Mouse (Mus musculus): ENCODE measurements around the gene Smtnl1. TPM values are rescaled to one million over a fixed set of nuclear protein-coding genes. Genes with fewer than 3 reads are reported as not detected.

Gene Smtnl1
- polyA plus RNA-seq, 1 experiment from 2014 or later, result not detected

- Histone ChIP-seq H3K9ac (replicated peaks; ENCODE audit: low read length) (no peak overlapping the region), H3K9me3 (ENCODE audit: control insufficient read depth, low read length) (no peaks in the 10 kb centered on the region), H3K4me1 (ENCODE audit: control insufficient read depth, insufficient read depth, low read length) (0 out of 2 replicates have a peak, but pooled peaks cover 4% of the 10 kb centered on the region), H3K27ac (replicated peaks; ENCODE audit: low read depth, low read length) (no peak overlapping the region), H3K4me2 (ENCODE audit: low read length) (no peak overlapping the region), H3K4me3 (replicated peaks; ENCODE audit: low read depth, low read length) (no peak overlapping the region), H3K36me3 (ENCODE audit: control insufficient read depth, insufficient read depth, low read length) (no peaks in the 10 kb centered on the region), H3K27me3 (ENCODE audit: control insufficient read depth, insufficient read depth, low read length) (no peaks in the 10 kb centered on the region)
- ATAC-seq (ENCODE audit: low FRiP score, low TSS enrichment) (no peak), DNase-seq (no peak)
- WGBS, result 90% methylated on average over 3 of the region's 3 CpGs
Measured at GRCm38 (mm10) chr2:84793154-84793553, 29.3 kb downstream of the Smtnl1 start.

GRCm38 (mm10) chr2:84792516-84792915 is 29.9 kb downstream of the Smtnl1 start:
- H3K4me3 ChIP-seq (replicated peaks; ENCODE audit: low read depth, low read length), result no peak overlapping the region
- no peak overlapping the region for H3K4me2 ChIP-seq (ENCODE audit: low read length)
- no peaks in the 10 kb centered on the region for H3K9me3 ChIP-seq (ENCODE audit: control insufficient read depth, low read length)
- DNase-seq (no peak), ATAC-seq (ENCODE audit: low FRiP score, low TSS enrichment) (no peak)
- no peaks in the 10 kb centered on the region for H3K36me3 ChIP-seq (ENCODE audit: control insufficient read depth, insufficient read depth, low read length)
- no peak overlapping the region for H3K9ac ChIP-seq (replicated peaks; ENCODE audit: low read length)
- WGBS, result 92% methylated on average over 3 of the region's 3 CpGs
- H3K27ac ChIP-seq (replicated peaks; ENCODE audit: low read depth, low read length), result no peak overlapping the region
- no peaks in the 10 kb centered on the region for H3K27me3 ChIP-seq (ENCODE audit: control insufficient read depth, insufficient read depth, low read length)
- no peaks in the 10 kb centered on the region for H3K4me1 ChIP-seq (ENCODE audit: control insufficient read depth, insufficient read depth, low read length)

GRCm38 (mm10) chr2:84790418-84790817 is 32.0 kb downstream of the Smtnl1 start:
- ATAC-seq (ENCODE audit: low FRiP score, low TSS enrichment), result no peak

GRCm38 (mm10) chr2:84788316-84788715 is 34.1 kb downstream of the Smtnl1 start:
- no peak overlapping the region for H3K27ac ChIP-seq (replicated peaks; ENCODE audit: low read depth, low read length)
- no peaks in the 10 kb centered on the region for H3K27me3 ChIP-seq (ENCODE audit: control insufficient read depth, insufficient read depth, low read length)
- H3K9ac ChIP-seq (replicated peaks; ENCODE audit: low read length), result no peak overlapping the region
- no peak for ATAC-seq (ENCODE audit: low FRiP score, low TSS enrichment)
- H3K4me3 ChIP-seq (replicated peaks; ENCODE audit: low read depth, low read length), result no peak overlapping the region
- no peaks in the 10 kb centered on the region for H3K4me1 ChIP-seq (ENCODE audit: control insufficient read depth, insufficient read depth, low read length)
- H3K36me3 ChIP-seq (ENCODE audit: control insufficient read depth, insufficient read depth, low read length), result no peaks in the 10 kb centered on the region
- DNase-seq, result no peak
- no peak overlapping the region for H3K4me2 ChIP-seq (ENCODE audit: low read length)
- 81% methylated on average over 3 of the region's 3 CpGs for WGBS
- H3K9me3 ChIP-seq (ENCODE audit: control insufficient read depth, low read length), result no peaks in the 10 kb centered on the region

More at GRCm38 (mm10) chr2:84790418-84790817, 32.0 kb downstream of the Smtnl1 start:
- Histone ChIP-seq H3K27me3 (ENCODE audit: control insufficient read depth, insufficient read depth, low read length) (no peaks in the 10 kb centered on the region), H3K27ac (replicated peaks; ENCODE audit: low read depth, low read length) (no peak overlapping the region), H3K4me3 (replicated peaks; ENCODE audit: low read depth, low read length) (no peak overlapping the region), H3K9me3 (ENCODE audit: control insufficient read depth, low read length) (no peaks in the 10 kb centered on the region), H3K9ac (replicated peaks; ENCODE audit: low read length) (no peak overlapping the region), H3K4me1 (ENCODE audit: control insufficient read depth, insufficient read depth, low read length) (no peaks in the 10 kb centered on the region), H3K4me2 (ENCODE audit: low read length) (no peak overlapping the region), H3K36me3 (ENCODE audit: control insufficient read depth, insufficient read depth, low read length) (no peaks in the 10 kb centered on the region)
- 61% methylated on average over 9 of the region's 9 CpGs for WGBS
- no peak for DNase-seq

GRCm38 (mm10) chr2:84783840-84784566 is 38.4 kb downstream of the Smtnl1 start:
- Histone ChIP-seq H3K4me1 (ENCODE audit: control insufficient read depth, insufficient read depth, low read length) (no peaks in the 10 kb centered on the region), H3K9ac (replicated peaks; ENCODE audit: low read length) (no peak overlapping the region), H3K36me3 (ENCODE audit: control insufficient read depth, insufficient read depth, low read length) (no peaks in the 10 kb centered on the region), H3K27me3 (ENCODE audit: control insufficient read depth, insufficient read depth, low read length) (no peaks in the 10 kb centered on the region), H3K4me3 (replicated peaks; ENCODE audit: low read depth, low read length) (no peak overlapping the region), H3K4me2 (ENCODE audit: low read length) (no peak overlapping the region), H3K9me3 (ENCODE audit: control insufficient read depth, low read length) (no peaks in the 10 kb centered on the region), H3K27ac (replicated peaks; ENCODE audit: low read depth, low read length) (no peak overlapping the region)
- DNase-seq (no peak), ATAC-seq (ENCODE audit: low FRiP score, low TSS enrichment) (no peak)
- WGBS, result 89% methylated on average over 3 of the region's 3 CpGs

- no peak overlapping the region for H3K4me3 ChIP-seq (replicated peaks; ENCODE audit: low read depth, low read length)
- 72% methylated on average over 1 of the region's 1 CpGs for WGBS
Measured at GRCm38 (mm10) chr2:84783315-84783714, 39.1 kb downstream of the Smtnl1 start.

GRCm38 (mm10) chr2:84779210-84779609 is 43.2 kb downstream of the Smtnl1 start:
- H3K27me3 ChIP-seq (ENCODE audit: control insufficient read depth, insufficient read depth, low read length), result no peaks in the 10 kb centered on the region
- H3K4me3 ChIP-seq (replicated peaks; ENCODE audit: low read depth, low read length), result no peak overlapping the region
- 57% methylated on average over 6 of the region's 6 CpGs for WGBS
- ATAC-seq (ENCODE audit: low FRiP score, low TSS enrichment) (no peak), DNase-seq (peak; percentile 21)
- no peak overlapping the region for H3K4me2 ChIP-seq (ENCODE audit: low read length)
- no peaks in the 10 kb centered on the region for H3K36me3 ChIP-seq (ENCODE audit: control insufficient read depth, insufficient read depth, low read length)
- no peaks in the 10 kb centered on the region for H3K9me3 ChIP-seq (ENCODE audit: control insufficient read depth, low read length)
- no peak overlapping the region for H3K27ac ChIP-seq (replicated peaks; ENCODE audit: low read depth, low read length)
- H3K9ac ChIP-seq (replicated peaks; ENCODE audit: low read length), result no peak overlapping the region
- H3K4me1 ChIP-seq (ENCODE audit: control insufficient read depth, insufficient read depth, low read length), result peaks cover 6% of the 10 kb centered on the region

More at GRCm38 (mm10) chr2:84783315-84783714, 39.1 kb downstream of the Smtnl1 start:
- Histone ChIP-seq H3K9me3 (ENCODE audit: control insufficient read depth, low read length) (no peaks in the 10 kb centered on the region), H3K4me1 (ENCODE audit: control insufficient read depth, insufficient read depth, low read length) (no peaks in the 10 kb centered on the region), H3K27me3 (ENCODE audit: control insufficient read depth, insufficient read depth, low read length) (no peaks in the 10 kb centered on the region), H3K27ac (replicated peaks; ENCODE audit: low read depth, low read length) (no peak overlapping the region), H3K9ac (replicated peaks; ENCODE audit: low read length) (no peak overlapping the region), H3K36me3 (ENCODE audit: control insufficient read depth, insufficient read depth, low read length) (no peaks in the 10 kb centered on the region), H3K4me2 (ENCODE audit: low read length) (no peak overlapping the region)
- ATAC-seq (ENCODE audit: low FRiP score, low TSS enrichment), result no peak
- DNase-seq, result no peak

GRCm38 (mm10) chr2:84777706-84778105 is 44.7 kb downstream of the Smtnl1 start:
- 51% methylated on average over 3 of the region's 3 CpGs for WGBS
- peak overlapping the region; percentile 62; the same call in 1 of the 2 replicates for H3K27ac ChIP-seq (replicated peaks; ENCODE audit: low read depth, low read length)

GRCm38 (mm10) chr2:84775665-84776064 is 46.8 kb downstream of the Smtnl1 start:
- no peak overlapping the region for H3K9ac ChIP-seq (replicated peaks; ENCODE audit: low read length)
- H3K4me3 ChIP-seq (replicated peaks; ENCODE audit: low read depth, low read length), result no peak overlapping the region
- no peak for DNase-seq
- no peak overlapping the region for H3K27ac ChIP-seq (replicated peaks; ENCODE audit: low read depth, low read length)
- no peaks in the 10 kb centered on the region for H3K9me3 ChIP-seq (ENCODE audit: control insufficient read depth, low read length)
- peaks cover 11% of the 10 kb centered on the region for H3K4me1 ChIP-seq (ENCODE audit: control insufficient read depth, insufficient read depth, low read length)
- no peaks in the 10 kb centered on the region for H3K36me3 ChIP-seq (ENCODE audit: control insufficient read depth, insufficient read depth, low read length)
- H3K4me2 ChIP-seq (ENCODE audit: low read length), result no peak overlapping the region
- 81% methylated on average over 6 of the region's 6 CpGs for WGBS
- no peak for ATAC-seq (ENCODE audit: low FRiP score, low TSS enrichment)
- H3K27me3 ChIP-seq (ENCODE audit: control insufficient read depth, insufficient read depth, low read length), result no peaks in the 10 kb centered on the region

More at GRCm38 (mm10) chr2:84777706-84778105, 44.7 kb downstream of the Smtnl1 start:
- no peak overlapping the region for H3K9ac ChIP-seq (replicated peaks; ENCODE audit: low read length)
- no peaks in the 10 kb centered on the region for H3K27me3 ChIP-seq (ENCODE audit: control insufficient read depth, insufficient read depth, low read length)
- H3K4me1 ChIP-seq (ENCODE audit: control insufficient read depth, insufficient read depth, low read length), result peaks cover 11% of the 10 kb centered on the region
- DNase-seq, result peak; percentile 53
- no peak overlapping the region for H3K4me2 ChIP-seq (ENCODE audit: low read length)
- H3K36me3 ChIP-seq (ENCODE audit: control insufficient read depth, insufficient read depth, low read length), result no peaks in the 10 kb centered on the region
- no peak overlapping the region for H3K4me3 ChIP-seq (replicated peaks; ENCODE audit: low read depth, low read length)
- no peak for ATAC-seq (ENCODE audit: low FRiP score, low TSS enrichment)
- H3K9me3 ChIP-seq (ENCODE audit: control insufficient read depth, low read length), result no peaks in the 10 kb centered on the region
